Mouse (Mus musculus) liver, embryonic 14.5 days (tissue): ENCODE results near the gene Hist1h4c.

Source experiments
- CTCF ChIP-seq: IDR thresholded peaks from 2 replicates; pipeline ENCODE4 v1.5.1; 2016; ENCODE audit warnings: antibody characterized with exemption, low read depth, control low read depth
- EP300 ChIP-seq: IDR thresholded peaks from 2 replicates; pipeline ENCODE4 v1.6.1; 2016; ENCODE audit warnings: antibody characterized with exemption, low read depth

- TF ChIP-seq CTCF (no peak), EP300 (no peak)
Observed at GRCm38 (mm10) chr13:23725213-23725612, 27.0 kb upstream of the Hist1h4c start.
